Mouse (Mus musculus) limb, embryonic 10.5 days (tissue): ENCODE data around the gene Sp100. TPM values are rescaled to one million over a fixed set of nuclear protein-coding genes. Genes with fewer than 3 reads are reported as not detected.
"Not testable (repeated sequence)": the region's sequence is repeated elsewhere in the genome, so short reads cannot be mapped to it uniquely, and the experiment has no call there.

Experiments used
- DNase-seq: peaks from one replicate; pipeline ENCODE4 v3.0.0-alpha.2; 2017; ENCODE audit warnings: low spot score
- H3K27ac ChIP-seq: fragments of 300-500 bp; sonication (generic); 2 replicates; pipeline ENCODE4 v1.5.1; 2016; ENCODE audit warnings: mild to moderate bottlenecking
- H3K27me3 ChIP-seq: fragments of 300-500 bp; sonication (generic); 2 replicates; pipeline ENCODE4 v1.6.1; 2016; ENCODE audit warnings: low read depth, mild to moderate bottlenecking; ENCODE audit not compliant: poor library complexity, severe bottlenecking
- H3K36me3 ChIP-seq: fragments of 300-500 bp; sonication (generic); 2 replicates; pipeline ENCODE4 v1.6.1; 2016; ENCODE audit warnings: mild to moderate bottlenecking, moderate library complexity
- H3K4me1 ChIP-seq: fragments of 300-500 bp; sonication (generic); 2 replicates; pipeline ENCODE4 v1.6.1; 2016
- H3K4me3 ChIP-seq: fragments of 300-500 bp; sonication (generic); 2 replicates; pipeline ENCODE4 v1.5.1; 2016; ENCODE audit warnings: mild to moderate bottlenecking, moderate library complexity
- H3K9me3 ChIP-seq: fragments of 300-500 bp; sonication (generic); replicated peaks from 2 replicates; pipeline ENCODE4 v1.6.1; 2016; ENCODE audit warnings: mild to moderate bottlenecking
- WGBS: fragments of 180-500 bp; shearing (Covaris S2); methylation state at CpG from one replicate; pipeline ENCODE4 v1.1.7; 2016; 5-methylcytosine and 5-hydroxymethylcytosine counted together
- polyA plus RNA-seq: library from polyadenylated mRNA; unstranded; fragments of >200 nt; fragmentation: Nextera tagmentation; extraction: Ambion mirVana; gene quantifications from 2 replicates; pipeline ENCODE4 v1.2.1, GENCODE M21; 2016

Sp100 gene
- polyA plus RNA-seq, 1 experiment from 2014 or later = 0.24 TPM

DNA sequence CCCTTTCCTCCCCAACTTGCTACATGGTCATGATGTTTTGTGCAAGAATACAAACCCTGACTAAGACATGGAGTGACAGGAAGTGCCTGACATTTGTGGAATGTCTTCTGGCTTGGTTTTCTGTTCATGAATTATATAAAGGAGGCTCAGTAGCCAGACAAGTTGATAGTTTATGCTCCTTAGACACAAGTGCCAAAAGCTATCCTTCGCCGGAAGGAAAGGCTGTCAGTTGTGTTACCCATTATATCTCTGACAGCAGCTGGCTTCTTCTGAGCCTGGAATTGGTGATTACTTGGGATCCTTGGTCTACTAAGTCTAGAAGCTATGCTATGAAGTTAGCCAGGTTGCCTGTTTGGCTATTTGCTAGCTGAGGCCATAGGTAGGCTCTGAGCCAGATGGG lies 7.4 kb downstream of the Sp100 start:
- H3K27ac ChIP-seq, H3K4me3 ChIP-seq, H3K36me3 ChIP-seq, H3K4me1 ChIP-seq, DNase-seq, H3K27me3 ChIP-seq, H3K9me3 ChIP-seq: not testable (repeated sequence)
- WGBS = 95% methylated on average over 2 of the region's 2 CpGs

DNA sequence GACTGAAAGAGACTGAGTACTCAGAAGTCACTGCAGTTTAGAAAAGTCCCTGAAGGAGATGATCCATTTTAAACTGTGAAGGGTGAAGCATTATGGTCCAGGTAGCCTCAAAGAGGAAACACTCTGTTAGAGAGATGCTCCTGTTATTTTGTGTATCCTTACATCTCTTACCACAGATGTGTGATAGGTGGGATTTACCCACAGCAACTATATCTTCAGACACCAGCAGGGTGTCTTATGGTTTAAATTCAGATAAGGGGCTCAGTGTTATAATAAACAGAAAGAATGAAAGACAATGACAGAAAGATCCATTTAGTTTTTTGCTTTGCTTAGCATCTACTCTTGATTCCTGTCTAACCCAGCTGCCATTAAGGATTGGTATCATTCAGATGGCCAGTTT lies 14.5 kb downstream of the Sp100 start:
- Histone ChIP-seq H3K27ac (no peak overlapping the region), H3K36me3 (no peaks in the 10 kb centered on the region), H3K27me3 (no peaks in the 10 kb centered on the region), H3K4me1 (no peaks in the 10 kb centered on the region), H3K4me3 (no peak overlapping the region), H3K9me3 (no peaks in the 10 kb centered on the region)
- DNase-seq = no peak

DNA sequence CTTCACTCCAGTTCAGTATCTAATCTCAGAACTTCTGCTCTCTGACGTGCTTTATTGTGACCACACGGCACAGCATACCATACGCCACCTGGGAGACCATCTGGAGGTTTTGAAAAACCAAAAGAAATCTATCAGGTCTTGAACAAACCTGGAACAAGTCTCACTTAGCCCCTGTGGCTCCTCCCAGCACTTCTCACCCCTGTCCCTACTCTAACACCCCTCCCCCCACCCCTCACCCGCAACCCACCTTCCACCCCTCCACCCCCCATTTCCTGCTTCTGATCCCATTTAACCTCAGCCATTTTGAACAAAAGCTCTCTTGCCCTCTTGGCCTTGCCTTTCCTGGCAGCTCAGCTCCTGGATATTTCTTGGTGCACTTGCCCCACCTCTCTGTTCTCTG lies 30.4 kb downstream of the Sp100 start:
- peak overlapping the region; percentile 58 for H3K27ac ChIP-seq
- 61% methylated on average over 4 of the region's 4 CpGs for WGBS
- H3K4me1 ChIP-seq = 0 out of 2 replicates have a peak, but pooled peaks cover 8% of the 10 kb centered on the region
- H3K27me3 ChIP-seq = no peaks in the 10 kb centered on the region
- no peak for DNase-seq
- no peaks in the 10 kb centered on the region for H3K9me3 ChIP-seq
- no peaks in the 10 kb centered on the region for H3K36me3 ChIP-seq
- H3K4me3 ChIP-seq = no peak overlapping the region

- no peaks in the 10 kb centered on the region for H3K36me3 ChIP-seq
- H3K4me3 ChIP-seq = no peak overlapping the region
- peaks cover 7% of the 10 kb centered on the region for H3K4me1 ChIP-seq
- DNase-seq = no peak
- no peaks in the 10 kb centered on the region for H3K9me3 ChIP-seq
- WGBS = 56% methylated on average over 5 of the region's 5 CpGs
- no peaks in the 10 kb centered on the region for H3K27me3 ChIP-seq
- H3K27ac ChIP-seq = no peak overlapping the region
Observed at GRCm38 (mm10) chr1:85686666-85687065, 36.9 kb downstream of the Sp100 start.

DNA sequence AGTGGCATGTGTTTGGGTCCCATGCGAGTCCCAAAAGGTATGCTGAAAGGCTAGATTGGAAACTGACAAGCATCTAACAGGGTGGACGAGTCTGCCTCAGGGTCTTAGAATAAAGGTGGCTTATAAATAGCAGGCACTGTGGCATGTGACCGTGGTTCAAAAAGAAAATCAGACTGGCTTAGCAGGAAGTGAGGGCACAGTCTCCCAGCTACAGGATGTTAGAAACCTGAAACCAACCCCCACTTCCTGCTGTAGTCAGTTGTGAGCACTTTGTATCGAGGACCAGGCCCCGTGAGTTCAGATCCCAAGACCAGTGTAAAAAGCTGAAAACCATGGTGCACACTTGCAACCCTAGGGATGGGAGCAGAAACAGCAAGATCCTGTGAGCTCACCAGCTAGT lies 37.6 kb downstream of the Sp100 start:
- Histone ChIP-seq H3K4me1 (peaks cover 7% of the 10 kb centered on the region), H3K4me3 (no peak overlapping the region), H3K27me3 (no peaks in the 10 kb centered on the region), H3K36me3 (no peaks in the 10 kb centered on the region), H3K27ac (0 out of 2 replicates have a peak overlapping the region, but pooled peaks have one; percentile 14), H3K9me3 (no peaks in the 10 kb centered on the region)
- no peak for DNase-seq
- WGBS = 64% methylated on average over 5 of the region's 5 CpGs

GRCm38 (mm10) chr1:85690544-85690943 lies 40.8 kb downstream of the Sp100 start:
- DNase-seq = no peak
- Histone ChIP-seq H3K36me3 (no peaks in the 10 kb centered on the region), H3K4me1 (peaks cover 7% of the 10 kb centered on the region), H3K27me3 (no peaks in the 10 kb centered on the region), H3K9me3 (no peaks in the 10 kb centered on the region), H3K27ac (no peak overlapping the region), H3K4me3 (no peak overlapping the region)
- WGBS = 86% methylated on average over 3 of the region's 3 CpGs

DNA sequence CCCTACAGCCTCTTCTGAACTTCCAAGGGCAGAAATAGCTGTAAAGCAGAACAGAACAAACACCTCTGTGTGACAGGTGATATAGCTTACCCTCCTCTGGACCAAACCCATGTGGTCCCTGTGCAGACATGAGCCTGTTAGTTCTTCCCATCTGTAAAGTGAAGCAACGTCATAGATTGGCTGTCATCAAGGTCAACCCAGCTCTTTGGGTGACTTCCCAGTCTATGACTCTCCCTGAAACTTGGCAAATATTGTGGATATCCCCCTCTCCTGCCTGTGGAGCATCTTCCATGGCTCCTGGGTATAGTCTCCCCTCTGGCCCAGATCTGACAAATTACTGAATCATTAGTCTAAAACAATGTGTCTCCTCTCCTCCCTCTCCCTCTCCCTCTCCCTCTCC lies 42.5 kb downstream of the Sp100 start:
- no peak overlapping the region for H3K27ac ChIP-seq
- no peak for DNase-seq
- H3K27me3 ChIP-seq = no peaks in the 10 kb centered on the region
- no peak overlapping the region for H3K4me3 ChIP-seq
- peaks cover 5% of the 10 kb centered on the region for H3K4me1 ChIP-seq
- no peaks in the 10 kb centered on the region for H3K9me3 ChIP-seq
- no peaks in the 10 kb centered on the region for H3K36me3 ChIP-seq
- WGBS = 82% methylated on average over 1 of the region's 1 CpGs

DNA sequence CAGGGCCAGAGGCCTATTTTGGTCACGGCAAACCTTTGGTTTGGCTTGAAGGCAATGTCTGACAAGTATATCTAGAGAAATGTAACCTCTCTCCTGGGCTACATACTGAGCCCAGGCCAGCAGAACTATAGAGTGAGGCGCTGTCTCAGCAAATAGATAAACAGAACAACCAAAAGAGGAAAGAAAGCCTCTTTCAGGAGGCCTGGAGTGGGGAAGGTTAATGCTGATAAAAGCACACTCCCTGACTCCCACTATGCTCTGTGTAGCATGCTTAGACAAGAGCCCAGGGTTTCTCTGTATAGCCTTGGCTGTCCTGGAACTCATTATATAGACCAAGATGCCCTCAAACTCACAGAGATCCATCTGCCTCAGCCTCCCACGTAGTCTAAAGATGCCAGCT lies 43.5 kb downstream of the Sp100 start:
- Histone ChIP-seq H3K4me1 (no peaks in the 10 kb centered on the region), H3K27me3 (no peaks in the 10 kb centered on the region), H3K9me3 (no peaks in the 10 kb centered on the region), H3K36me3 (no peaks in the 10 kb centered on the region), H3K27ac (no peak overlapping the region), H3K4me3 (no peak overlapping the region)
- DNase-seq = no peak
- 79% methylated on average over 3 of the region's 3 CpGs for WGBS

- WGBS = 73% methylated on average over 3 of the region's 3 CpGs
- H3K36me3 ChIP-seq = no peaks in the 10 kb centered on the region
- no peak overlapping the region for H3K4me3 ChIP-seq
- no peaks in the 10 kb centered on the region for H3K4me1 ChIP-seq
- DNase-seq = no peak
- no peaks in the 10 kb centered on the region for H3K9me3 ChIP-seq
- H3K27ac ChIP-seq = no peak overlapping the region
- no peaks in the 10 kb centered on the region for H3K27me3 ChIP-seq
Observed at GRCm38 (mm10) chr1:85695646-85696045, 45.9 kb downstream of the Sp100 start.

DNA sequence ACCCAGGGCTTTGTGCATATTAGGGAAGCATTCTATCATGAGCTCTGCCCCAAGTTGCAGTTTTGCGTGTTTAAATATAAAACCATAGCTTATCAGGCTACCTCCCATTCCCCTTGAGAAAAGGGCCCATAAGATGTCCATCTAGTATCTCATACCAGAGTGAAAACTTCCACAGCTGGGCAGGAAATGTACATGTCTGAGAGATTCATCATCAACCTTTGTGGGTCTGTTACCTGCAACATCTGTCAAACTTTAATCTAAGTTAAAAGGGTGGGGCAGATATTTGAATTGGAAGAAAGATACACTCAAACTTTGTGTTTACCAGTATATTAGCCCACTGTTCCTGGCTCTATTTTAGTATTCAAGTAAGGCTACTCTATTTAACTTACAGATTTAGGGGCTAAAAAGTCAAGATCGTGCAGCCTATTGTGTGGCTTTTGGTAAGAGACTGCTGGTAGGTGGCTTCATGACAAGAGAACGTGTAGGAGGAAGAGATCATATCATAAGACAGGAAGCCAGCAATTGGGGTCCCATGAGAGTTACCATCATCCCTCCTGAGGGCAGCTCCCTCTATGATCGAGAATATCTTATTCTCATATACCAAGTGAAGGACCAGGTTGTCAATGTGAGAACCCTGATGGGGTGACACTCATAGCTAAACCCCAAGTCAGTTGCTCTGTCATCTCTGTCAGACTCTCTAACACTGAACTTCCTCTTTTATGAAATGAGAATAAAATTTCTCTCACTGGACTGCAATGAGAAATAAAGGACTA lies 48.1 kb downstream of the Sp100 start:
- 92% methylated on average over 4 of the region's 4 CpGs for WGBS
- H3K9me3 ChIP-seq = no peaks in the 10 kb centered on the region
- H3K4me3 ChIP-seq = no peak overlapping the region
- DNase-seq = no peak
- no peak overlapping the region for H3K27ac ChIP-seq
- H3K4me1 ChIP-seq = no peaks in the 10 kb centered on the region
- H3K27me3 ChIP-seq = no peaks in the 10 kb centered on the region
- no peaks in the 10 kb centered on the region for H3K36me3 ChIP-seq

DNA sequence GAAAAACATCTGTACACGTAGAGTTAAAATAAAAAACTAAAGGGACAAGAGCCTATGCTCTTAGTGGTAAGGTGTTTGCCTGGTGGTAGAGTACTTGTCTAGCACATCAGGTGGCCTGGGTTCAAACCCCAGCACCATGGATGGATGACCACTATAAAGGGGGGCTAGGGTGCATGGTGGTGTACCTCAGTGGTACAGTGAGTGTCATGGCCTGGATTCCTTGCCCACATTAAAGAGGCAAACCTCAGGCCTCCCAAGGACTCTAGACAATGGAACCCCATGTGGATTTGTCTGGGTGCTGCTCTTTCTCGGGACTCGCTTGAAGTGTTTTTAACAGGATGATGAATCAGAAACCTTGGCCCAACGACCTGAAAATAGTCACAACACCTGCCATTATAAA lies 52.7 kb downstream of the Sp100 start:
- no peak overlapping the region for H3K4me3 ChIP-seq
- H3K36me3 ChIP-seq = no peaks in the 10 kb centered on the region
- no peak for DNase-seq
- no peak overlapping the region for H3K27ac ChIP-seq
- no peaks in the 10 kb centered on the region for H3K4me1 ChIP-seq
- H3K9me3 ChIP-seq = no peaks in the 10 kb centered on the region
- H3K27me3 ChIP-seq = no peaks in the 10 kb centered on the region
- 78% methylated on average over 4 of the region's 4 CpGs for WGBS

- H3K27me3 ChIP-seq = no peaks in the 10 kb centered on the region
- 25% methylated on average over 22 of the region's 22 CpGs for WGBS
- no peaks in the 10 kb centered on the region for H3K4me1 ChIP-seq
- DNase-seq = peak; percentile 72
- H3K9me3 ChIP-seq = no peaks in the 10 kb centered on the region
- H3K36me3 ChIP-seq = no peaks in the 10 kb centered on the region
- H3K4me3 ChIP-seq = peak overlapping the region; percentile 44
- peak overlapping the region; percentile 65 for H3K27ac ChIP-seq
Observed at GRCm38 (mm10) chr1:85703245-85704186, 53.7 kb downstream of the Sp100 start.

GRCm38 (mm10) chr1:85705552-85705951 lies 55.8 kb downstream of the Sp100 start:
- 94% methylated on average over 1 of the region's 1 CpGs for WGBS
- Histone ChIP-seq H3K36me3 (no peaks in the 10 kb centered on the region), H3K9me3 (no peaks in the 10 kb centered on the region), H3K4me3 (no peak overlapping the region), H3K27ac (no peak overlapping the region), H3K27me3 (no peaks in the 10 kb centered on the region), H3K4me1 (no peaks in the 10 kb centered on the region)
- DNase-seq = no peak
